In genomic region chr11:44619887-44620693, GRCm38 (mm10) we compare ENCODE assay signal across 8 mouse cellular contexts. TPM values are rescaled to one million over a fixed set of nuclear protein-coding genes. Genes with fewer than 3 reads are reported as not detected.
DNase-seq lines count a peak whose midpoint lies in the region; ATAC-seq and TF ChIP-seq lines count a peak whose summit lies in the region.

No protein-coding gene starts in this region.

- no peak overlapping the region for H3K27ac ChIP-seq in ES-Bruce4 (ENCODE audit: insufficient read depth, low read length)
- H3K27ac ChIP-seq in forebrain, embryonic 13.5 days = no peak overlapping the region
- peak overlapping the region; percentile 80 for H3K27ac ChIP-seq in hindbrain, embryonic 16.5 days (ENCODE audit: low read depth, low read length)
- peak overlapping the region; percentile 69 for H3K27ac ChIP-seq in midbrain, embryonic 16.5 days (ENCODE audit: low read length)

- no peak for TF ChIP-seq POLR2A in ES-Bruce4 (IDR thresholded peaks at IDR 0.05; ENCODE audit: insufficient read depth, low read length)

- peak; percentile 30 to 41 for DNase-seq in cerebellum, adult 18-20 months
- DNase-seq in urinary bladder, postnatal 25 days (ENCODE audit: low spot score) = no peak
- DNase-seq in T-cell, adult 2 months (ENCODE audit: low spot score) = no peak

- no peak for TF ChIP-seq CTCF in ES-Bruce4 (IDR thresholded peaks at IDR 0.05; ENCODE audit: low read depth, low read length)

- H3K27me3 ChIP-seq in ES-Bruce4 (ENCODE audit: control insufficient read depth, insufficient read depth, low read length, poor library complexity, severe bottlenecking) = peaks cover 17% of the 10 kb centered on the region
- peaks cover 75% of the 10 kb centered on the region for H3K27me3 ChIP-seq in forebrain, embryonic 13.5 days
- H3K27me3 ChIP-seq in hindbrain, embryonic 16.5 days (replicated peaks; ENCODE audit: control insufficient read depth, insufficient read depth, low read length) = peaks cover under 1% of the 10 kb centered on the region; the same call in 1 of the 2 replicates
- peaks cover 17% of the 10 kb centered on the region for H3K27me3 ChIP-seq in midbrain, embryonic 16.5 days (ENCODE audit: control insufficient read depth, insufficient read depth, low read depth, low read length)

- no peaks in the 10 kb centered on the region for H3K36me3 ChIP-seq in ES-Bruce4 (ENCODE audit: control insufficient read depth, insufficient read depth, low read length, poor library complexity, severe bottlenecking)
- no peaks in the 10 kb centered on the region for H3K36me3 ChIP-seq in forebrain, embryonic 13.5 days (ENCODE audit: poor library complexity, severe bottlenecking)
- no peaks in the 10 kb centered on the region for H3K36me3 ChIP-seq in hindbrain, embryonic 16.5 days (ENCODE audit: control insufficient read depth, insufficient read depth, low read length)
- H3K36me3 ChIP-seq in midbrain, embryonic 16.5 days (ENCODE audit: control insufficient read depth, insufficient read depth, low read length) = no peaks in the 10 kb centered on the region

- no peak for ATAC-seq in cerebellum, adult (ENCODE audit: insufficient number of reproducible peaks, low FRiP score, low TSS enrichment)
- ATAC-seq in forebrain, embryonic 13.5 days = no peak
- ATAC-seq in hindbrain, embryonic 16.5 days = no peak
- no peak for ATAC-seq in midbrain, embryonic 16.5 days

- peak overlapping the region; percentile 7; the same call in 1 of the 2 replicates for H3K4me3 ChIP-seq in ES-Bruce4 (ENCODE audit: low read depth, low read length)
- peak overlapping the region; percentile 51 for H3K4me3 ChIP-seq in forebrain, embryonic 13.5 days
- H3K4me3 ChIP-seq in hindbrain, embryonic 16.5 days (ENCODE audit: low read length) = peak overlapping the region; percentile 66
- peak overlapping the region; percentile 58 for H3K4me3 ChIP-seq in midbrain, embryonic 16.5 days (ENCODE audit: low read depth, low read length)

- H3K4me1 ChIP-seq in ES-Bruce4 (ENCODE audit: control insufficient read depth, insufficient read depth, low read length) = no peaks in the 10 kb centered on the region
- peaks cover 31% of the 10 kb centered on the region for H3K4me1 ChIP-seq in forebrain, embryonic 13.5 days
- H3K4me1 ChIP-seq in hindbrain, embryonic 16.5 days (ENCODE audit: control insufficient read depth, insufficient read depth, low read depth, low read length) = peaks cover 6% of the 10 kb centered on the region
- H3K4me1 ChIP-seq in midbrain, embryonic 16.5 days (ENCODE audit: control insufficient read depth, insufficient read depth, low read length) = peaks cover 7% of the 10 kb centered on the region

- peak overlapping the region; percentile 79 for H3K4me2 ChIP-seq in forebrain, embryonic 13.5 days
- peak overlapping the region; percentile 74 for H3K4me2 ChIP-seq in hindbrain, embryonic 16.5 days (ENCODE audit: low read length)
- H3K4me2 ChIP-seq in midbrain, embryonic 16.5 days (ENCODE audit: low read length) = peak overlapping the region; percentile 59

- H3K9me3 ChIP-seq in ES-Bruce4 (replicated peaks; ENCODE audit: control insufficient read depth, insufficient read depth, low read length, poor library complexity, severe bottlenecking) = no peaks in the 10 kb centered on the region
- no peaks in the 10 kb centered on the region for H3K9me3 ChIP-seq in forebrain, embryonic 13.5 days (replicated peaks)
- H3K9me3 ChIP-seq in hindbrain, embryonic 16.5 days (ENCODE audit: control insufficient read depth, low read length) = no peaks in the 10 kb centered on the region
- H3K9me3 ChIP-seq in midbrain, embryonic 16.5 days (replicated peaks; ENCODE audit: control insufficient read depth, low read length, poor library complexity, severe bottlenecking) = no peaks in the 10 kb centered on the region

- 1% methylated on average over 41 of the region's 41 CpGs for WGBS in forebrain, embryonic 13.5 days
- WGBS in hindbrain, embryonic 16.5 days = 4% methylated on average over 41 of the region's 41 CpGs
- WGBS in midbrain, embryonic 16.5 days = 5% methylated on average over 41 of the region's 41 CpGs

- no peak for TF ChIP-seq EP300 in ES-Bruce4 (IDR thresholded peaks at IDR 0.05; ENCODE audit: insufficient read depth, low read depth, low read length)

- H3K9ac ChIP-seq in ES-Bruce4 (ENCODE audit: low read depth, poor library complexity, severe bottlenecking) = 0 out of 2 replicates have a peak overlapping the region, but pooled peaks have one; percentile 16
- H3K9ac ChIP-seq in forebrain, embryonic 13.5 days = peak overlapping the region; percentile 52
- H3K9ac ChIP-seq in hindbrain, embryonic 16.5 days (ENCODE audit: low read depth, low read length) = peak overlapping the region; percentile 49
- H3K9ac ChIP-seq in midbrain, embryonic 16.5 days (ENCODE audit: low read depth, low read length) = peak overlapping the region; percentile 64

RNA-seq across cellular contexts. Expression of gene Ebf1, which starts 3.0 kb away (rescaled TPM):
- polyA plus RNA-seq in ES-Bruce4 (2011; ENCODE audit: insufficient read depth, insufficient read length, low read depth, missing spikeins) = 0.93 and 2.3 TPM in 2 replicates
- 30.7 and 36.4 TPM in 2 replicates for polyA plus RNA-seq in forebrain, embryonic 13.5 days (2015; fragmentation: Nextera tagmentation; extraction: Ambion mirVana)
- 106 and 111 TPM in 2 replicates for polyA plus RNA-seq in hindbrain, embryonic 16.5 days (2015; fragmentation: Nextera tagmentation; extraction: Ambion mirVana)
- polyA plus RNA-seq in midbrain, embryonic 16.5 days (2015; fragmentation: Nextera tagmentation; extraction: Ambion mirVana) = 52.9 and 53.3 TPM in 2 replicates

Comparison
In these comparisons a context has a peak if more than half of its experiments do, and no peak if none do; other contexts are left out.
1. DNase-seq: peak in cerebellum, adult 18-20 months (2 of 2); none in urinary bladder, postnatal 25 days (single experiment) and T-cell, adult 2 months (single experiment).
2. H3K27ac ChIP-seq: peak in hindbrain, embryonic 16.5 days (single experiment) and midbrain, embryonic 16.5 days (single experiment); none in ES-Bruce4 (single experiment) and forebrain, embryonic 13.5 days (single experiment).
3. H3K4me3 ChIP-seq: peak in every context shown above with its lines; median percentile 66 in hindbrain, embryonic 16.5 days; 58 in midbrain, embryonic 16.5 days; 51 in forebrain, embryonic 13.5 days; 7 in ES-Bruce4.
4. Peak in every context shown above with its lines, with median percentiles within 50 percentile points of each other: H3K9ac ChIP-seq and H3K4me2 ChIP-seq.